Mouse (Mus musculus): Measurements from ENCODE around the gene Scube1. TPM values are rescaled to one million over a fixed set of nuclear protein-coding genes. Genes with fewer than 3 reads are reported as not detected.

Scube1 gene
- total and polyA plus RNA-seq, 2 experiments from 2014 or later = 1.9 to 4.3 TPM

DNA sequence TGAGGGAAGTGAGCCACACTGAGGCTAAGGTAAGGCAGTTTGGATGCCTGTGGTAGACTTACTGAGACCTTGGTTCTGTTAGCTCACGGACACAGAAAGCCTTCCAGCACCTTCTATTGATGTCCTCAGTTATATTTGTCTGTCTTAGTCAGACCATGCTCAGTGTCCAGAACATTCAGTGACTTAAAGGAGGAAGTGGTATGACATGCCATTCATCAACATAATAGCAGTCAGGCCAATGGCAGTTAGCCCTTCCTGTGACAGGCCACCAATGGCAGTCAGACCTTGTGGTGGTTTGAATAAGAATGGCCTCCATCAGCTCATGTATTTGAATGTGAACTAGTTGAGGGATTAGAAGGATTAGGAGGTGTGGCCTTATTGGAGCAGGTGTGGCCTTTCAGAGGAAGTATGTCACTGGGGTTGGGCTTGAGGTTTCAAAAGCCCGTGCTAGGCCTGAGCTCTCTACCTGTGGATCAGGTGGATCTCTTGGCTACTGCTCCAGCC, 98.6 kb downstream of the Scube1 start:
- no peaks in the 10 kb centered on the region for H3K9me3 ChIP-seq (replicated peaks; ENCODE audit: control insufficient read depth, low read length)
- H3K27me3 ChIP-seq (ENCODE audit: control insufficient read depth, insufficient read depth, low read length) = no peaks in the 10 kb centered on the region
- ATAC-seq (ENCODE audit: insufficient read depth, low read depth) (no peak), DNase-seq (ENCODE audit: low spot score) (no peak)
- H3K4me2 ChIP-seq (ENCODE audit: low read depth, low read length) = no peak overlapping the region
- TF ChIP-seq EP300 (IDR thresholded peaks at IDR 0.05; ENCODE audit: low read depth) = no peak
- no peak for TF ChIP-seq CTCF (IDR thresholded peaks at IDR 0.05; ENCODE audit: low read depth)
- H3K27ac ChIP-seq (ENCODE audit: low read depth) = no peak overlapping the region
- no peak overlapping the region for H3K9ac ChIP-seq (replicated peaks; ENCODE audit: low read depth, low read length)
- H3K4me1 ChIP-seq (ENCODE audit: control insufficient read depth, insufficient read depth) = no peaks in the 10 kb centered on the region
- no peaks in the 10 kb centered on the region for H3K36me3 ChIP-seq (replicated peaks; ENCODE audit: control insufficient read depth, insufficient read depth, low read length)
- WGBS = 84% methylated on average over 2 of the region's 2 CpGs
- H3K4me3 ChIP-seq (ENCODE audit: low read depth, low read length) = no peak overlapping the region

DNA sequence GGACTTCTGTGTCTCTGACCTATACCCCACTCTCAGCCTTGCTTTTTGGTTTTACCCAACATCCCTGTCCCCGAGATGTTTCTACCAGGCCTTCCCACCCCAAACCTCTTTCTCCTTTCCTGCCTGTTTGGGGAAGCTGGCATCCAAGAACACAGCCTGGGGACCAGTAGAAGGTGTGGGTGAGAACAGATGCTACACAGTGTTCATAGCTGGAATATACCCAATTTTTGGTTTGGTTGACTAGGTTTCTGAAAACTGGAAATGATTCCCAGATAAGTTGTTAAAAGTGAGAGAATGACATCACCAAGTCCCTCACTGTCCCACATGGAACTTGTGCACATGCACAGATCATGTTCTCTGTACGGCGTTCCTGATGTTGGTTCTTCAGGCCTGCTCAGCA, 109.6 kb downstream of the Scube1 start:
- no peaks in the 10 kb centered on the region for H3K9me3 ChIP-seq (replicated peaks; ENCODE audit: control insufficient read depth, low read length)
- H3K27me3 ChIP-seq (ENCODE audit: control insufficient read depth, insufficient read depth, low read length) = no peaks in the 10 kb centered on the region
- no peak overlapping the region for H3K4me2 ChIP-seq (ENCODE audit: low read depth, low read length)
- WGBS = 89% methylated on average over 3 of the region's 3 CpGs
- no peaks in the 10 kb centered on the region for H3K36me3 ChIP-seq (replicated peaks; ENCODE audit: control insufficient read depth, insufficient read depth, low read length)
- H3K27ac ChIP-seq (ENCODE audit: low read depth) = no peak overlapping the region
- DNase-seq (ENCODE audit: low spot score) (no peak), ATAC-seq (ENCODE audit: insufficient read depth, low read depth) (no peak)
- no peaks in the 10 kb centered on the region for H3K4me1 ChIP-seq (ENCODE audit: control insufficient read depth, insufficient read depth)
- no peak overlapping the region for H3K4me3 ChIP-seq (ENCODE audit: low read depth, low read length)
- TF ChIP-seq EP300 (IDR thresholded peaks at IDR 0.05; ENCODE audit: low read depth) = no peak
- no peak overlapping the region for H3K9ac ChIP-seq (replicated peaks; ENCODE audit: low read depth, low read length)

DNA sequence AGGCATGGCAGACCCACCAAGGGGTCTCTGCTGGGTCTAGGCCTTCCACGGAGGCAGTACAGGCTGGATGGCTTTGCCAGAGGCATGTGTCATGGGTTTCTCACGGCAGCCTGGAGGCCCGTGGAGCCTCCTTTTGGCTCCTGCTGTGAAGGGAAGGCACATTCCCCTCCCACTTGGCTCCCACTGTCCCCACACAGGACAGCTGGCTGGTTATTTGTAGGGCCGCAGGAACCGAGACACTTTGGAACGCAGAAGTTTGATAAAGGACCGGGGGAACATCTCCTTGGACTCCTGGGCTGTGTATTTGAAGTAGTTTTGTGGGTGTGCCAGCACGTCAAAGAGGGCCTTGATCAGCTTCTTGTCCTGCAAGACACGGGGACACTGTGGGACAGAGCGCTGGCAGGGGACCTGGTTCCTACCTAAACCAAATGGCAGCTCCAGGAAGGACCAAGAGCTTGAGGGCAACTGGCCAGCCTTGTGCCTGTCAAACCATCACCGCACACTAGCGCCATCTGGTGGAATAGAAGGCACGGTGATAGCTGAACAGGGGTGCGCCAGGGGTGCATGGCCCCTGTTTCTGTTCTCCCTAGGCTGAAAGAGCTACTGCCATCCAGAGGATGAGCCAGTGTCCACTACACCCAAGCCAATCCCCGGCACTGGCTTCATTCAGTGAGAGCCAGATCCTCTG, 117.6 kb downstream of the Scube1 start:
- peak; percentile 79 for DNase-seq (ENCODE audit: low spot score)
- Histone ChIP-seq H3K27me3 (ENCODE audit: control insufficient read depth, insufficient read depth, low read length) (no peaks in the 10 kb centered on the region), H3K27ac (ENCODE audit: low read depth) (no peak overlapping the region), H3K9me3 (replicated peaks; ENCODE audit: control insufficient read depth, low read length) (no peaks in the 10 kb centered on the region), H3K4me3 (ENCODE audit: low read depth, low read length) (no peak overlapping the region), H3K4me2 (ENCODE audit: low read depth, low read length) (no peak overlapping the region), H3K9ac (replicated peaks; ENCODE audit: low read depth, low read length) (no peak overlapping the region), H3K4me1 (ENCODE audit: control insufficient read depth, insufficient read depth) (0 out of 2 replicates have a peak, but pooled peaks cover 5% of the 10 kb centered on the region), H3K36me3 (replicated peaks; ENCODE audit: control insufficient read depth, insufficient read depth, low read length) (no peaks in the 10 kb centered on the region)
- 41% methylated on average over 15 of the region's 15 CpGs for WGBS
- TF ChIP-seq CTCF (IDR thresholded peaks at IDR 0.05; ENCODE audit: low read depth) = peak; percentile 87
- TF ChIP-seq EP300 (IDR thresholded peaks at IDR 0.05; ENCODE audit: low read depth) = no peak
- peak; percentile 57; the same call in 1 of the 2 replicates for ATAC-seq (ENCODE audit: insufficient read depth, low read depth)

DNA sequence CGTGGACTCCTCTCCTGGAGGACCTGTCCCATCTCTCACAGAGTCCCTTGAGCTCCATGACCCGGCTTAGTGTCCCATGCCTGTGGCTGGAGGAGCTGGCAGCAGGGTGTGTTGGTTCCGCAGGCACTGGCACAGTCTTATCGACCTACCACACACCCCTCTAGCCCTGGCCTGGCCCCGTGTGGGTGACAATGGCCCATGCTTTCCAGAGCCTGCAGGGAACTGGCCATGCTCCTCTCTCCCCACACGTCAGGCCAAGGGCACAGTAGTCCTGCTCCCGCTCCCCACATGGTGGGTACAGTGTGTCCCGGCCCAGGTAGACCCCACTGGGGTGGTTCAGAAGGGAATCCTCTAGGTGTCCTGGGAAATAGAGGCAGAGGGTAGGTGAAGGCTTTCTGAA, 118.1 kb downstream of the Scube1 start:
- Histone ChIP-seq H3K36me3 (replicated peaks; ENCODE audit: control insufficient read depth, insufficient read depth, low read length) (no peaks in the 10 kb centered on the region), H3K9me3 (replicated peaks; ENCODE audit: control insufficient read depth, low read length) (no peaks in the 10 kb centered on the region), H3K27me3 (ENCODE audit: control insufficient read depth, insufficient read depth, low read length) (no peaks in the 10 kb centered on the region), H3K27ac (ENCODE audit: low read depth) (no peak overlapping the region), H3K9ac (replicated peaks; ENCODE audit: low read depth, low read length) (no peak overlapping the region), H3K4me1 (ENCODE audit: control insufficient read depth, insufficient read depth) (0 out of 2 replicates have a peak, but pooled peaks cover 5% of the 10 kb centered on the region), H3K4me3 (ENCODE audit: low read depth, low read length) (no peak overlapping the region), H3K4me2 (ENCODE audit: low read depth, low read length) (no peak overlapping the region)
- TF ChIP-seq EP300 (IDR thresholded peaks at IDR 0.05; ENCODE audit: low read depth) = no peak
- TF ChIP-seq CTCF (IDR thresholded peaks at IDR 0.05; ENCODE audit: low read depth) = no peak
- WGBS = 83% methylated on average over 8 of the region's 8 CpGs
- no peak for ATAC-seq (ENCODE audit: insufficient read depth, low read depth)
- DNase-seq (ENCODE audit: low spot score) = no peak

DNA sequence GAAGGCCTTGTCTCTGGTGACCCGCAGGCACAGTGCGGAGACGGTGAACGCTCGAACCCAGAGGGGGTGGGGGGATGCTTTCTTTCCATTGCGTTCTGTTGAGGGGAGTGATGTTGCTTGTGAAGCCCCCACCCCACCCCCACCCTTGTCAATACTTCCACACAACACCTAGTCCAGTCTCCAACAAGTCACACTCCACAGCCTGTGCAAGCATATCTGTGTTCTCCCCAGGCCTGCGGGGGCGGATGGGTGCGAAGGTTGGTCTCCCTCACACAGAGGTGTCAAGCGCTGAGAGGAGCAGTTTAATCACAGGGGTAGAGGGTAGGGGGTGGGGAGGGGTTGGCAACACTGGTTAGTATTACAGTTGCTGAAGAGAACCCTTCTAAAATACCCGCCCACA, 118.6 kb downstream of the Scube1 start:
- H3K9ac ChIP-seq (replicated peaks; ENCODE audit: low read depth, low read length) = no peak overlapping the region
- DNase-seq (ENCODE audit: low spot score) (no peak), ATAC-seq (ENCODE audit: insufficient read depth, low read depth) (no peak)
- no peak overlapping the region for H3K27ac ChIP-seq (ENCODE audit: low read depth)
- 79% methylated on average over 11 of the region's 11 CpGs for WGBS
- H3K9me3 ChIP-seq (replicated peaks; ENCODE audit: control insufficient read depth, low read length) = no peaks in the 10 kb centered on the region
- no peak overlapping the region for H3K4me3 ChIP-seq (ENCODE audit: low read depth, low read length)
- no peaks in the 10 kb centered on the region for H3K36me3 ChIP-seq (replicated peaks; ENCODE audit: control insufficient read depth, insufficient read depth, low read length)
- H3K4me2 ChIP-seq (ENCODE audit: low read depth, low read length) = no peak overlapping the region
- TF ChIP-seq CTCF (IDR thresholded peaks at IDR 0.05; ENCODE audit: low read depth) (no peak), EP300 (IDR thresholded peaks at IDR 0.05; ENCODE audit: low read depth) (no peak)
- H3K4me1 ChIP-seq (ENCODE audit: control insufficient read depth, insufficient read depth) = 0 out of 2 replicates have a peak, but pooled peaks cover 5% of the 10 kb centered on the region
- no peaks in the 10 kb centered on the region for H3K27me3 ChIP-seq (ENCODE audit: control insufficient read depth, insufficient read depth, low read length)

DNA sequence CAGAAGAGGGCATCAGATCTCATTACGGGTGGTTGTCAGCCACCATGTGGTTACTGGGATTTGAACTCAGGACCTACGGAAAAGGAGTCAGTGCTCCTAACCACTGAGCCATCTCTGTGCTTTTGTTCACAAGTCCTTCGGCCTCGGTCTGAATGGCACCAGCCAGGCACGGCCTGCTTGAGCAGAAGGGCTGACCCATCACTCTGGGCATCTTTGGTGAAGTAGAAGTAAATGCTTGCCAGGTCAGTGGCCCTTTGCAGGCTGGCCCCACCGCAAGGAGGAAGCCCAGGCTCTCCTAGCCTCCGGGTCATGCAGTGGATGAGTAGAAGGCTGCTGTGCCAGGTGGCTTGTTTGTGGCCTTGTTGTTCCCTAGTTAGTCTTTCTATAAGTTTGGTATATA, 121.4 kb downstream of the Scube1 start:
- Histone ChIP-seq H3K36me3 (replicated peaks; ENCODE audit: control insufficient read depth, insufficient read depth, low read length) (no peaks in the 10 kb centered on the region), H3K9me3 (replicated peaks; ENCODE audit: control insufficient read depth, low read length) (no peaks in the 10 kb centered on the region), H3K4me3 (ENCODE audit: low read depth, low read length) (no peak overlapping the region), H3K4me2 (ENCODE audit: low read depth, low read length) (no peak overlapping the region), H3K9ac (replicated peaks; ENCODE audit: low read depth, low read length) (no peak overlapping the region), H3K27ac (ENCODE audit: low read depth) (peak overlapping the region; percentile 30; the same call in 1 of the 2 replicates), H3K27me3 (ENCODE audit: control insufficient read depth, insufficient read depth, low read length) (no peaks in the 10 kb centered on the region), H3K4me1 (ENCODE audit: control insufficient read depth, insufficient read depth) (0 out of 2 replicates have a peak, but pooled peaks cover 5% of the 10 kb centered on the region)
- 93% methylated on average over 7 of the region's 7 CpGs for WGBS
- no peak for TF ChIP-seq EP300 (IDR thresholded peaks at IDR 0.05; ENCODE audit: low read depth)
- TF ChIP-seq CTCF (IDR thresholded peaks at IDR 0.05; ENCODE audit: low read depth) = no peak
- DNase-seq (ENCODE audit: low spot score) (no peak), ATAC-seq (ENCODE audit: insufficient read depth, low read depth) (no peak)
